Mouse (Mus musculus) lung, postnatal 0 days (tissue): ENCODE data around the gene Chrm3.

Source experiments
- CTCF ChIP-seq: IDR thresholded peaks from 2 replicates; pipeline ENCODE4 v1.5.1; 2016; ENCODE audit warnings: antibody characterized with exemption, mild to moderate bottlenecking
- EP300 ChIP-seq: IDR thresholded peaks from 2 replicates; pipeline ENCODE4 v1.6.1; 2016; ENCODE audit warnings: antibody characterized with exemption, mild to moderate bottlenecking, control low read depth

DNA sequence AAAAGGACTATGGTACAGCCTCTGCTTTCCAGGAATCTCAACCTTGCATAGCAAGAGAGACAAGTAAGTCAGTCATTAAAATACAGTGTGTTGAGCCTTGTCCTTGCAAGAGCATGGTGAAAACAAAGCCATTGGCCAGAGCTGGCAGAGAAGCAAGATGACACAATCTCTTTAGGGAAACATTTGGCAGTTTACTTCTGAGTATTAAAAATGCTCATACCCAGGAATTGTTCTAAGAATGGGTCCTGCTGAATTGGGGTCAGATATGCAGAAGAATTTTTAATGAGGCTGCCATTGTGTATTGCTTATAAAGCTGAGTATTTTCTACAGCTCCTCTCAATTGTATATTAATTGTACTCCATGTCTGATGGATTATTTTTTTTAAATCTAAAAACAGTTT lies 50.8 kb downstream of the Chrm3 start:
- TF ChIP-seq CTCF (no peak), EP300 (no peak)
